Mouse (Mus musculus) heart, embryonic 10.5 days (tissue): Measurements from ENCODE around the gene Zc3h12d. TPM values are rescaled to one million over a fixed set of nuclear protein-coding genes. Genes with fewer than 3 reads are reported as not detected.
A peak's percentile ranks its signal among the peaks of the same experiment; 100 is the strongest.

Source experiments
- DNase-seq: peaks from one replicate; pipeline ENCODE4 v3.0.0-alpha.2; 2017; ENCODE audit warnings: low spot score
- H3K27ac ChIP-seq: fragments of 300-500 bp; sonication (generic); 2 replicates; pipeline ENCODE4 v1.5.1; 2016; ENCODE audit warnings: mild to moderate bottlenecking
- H3K27me3 ChIP-seq: fragments of 300-500 bp; sonication (generic); 2 replicates; pipeline ENCODE4 v1.6.1; 2016; ENCODE audit warnings: mild to moderate bottlenecking; ENCODE audit not compliant: poor library complexity, insufficient read depth, severe bottlenecking
- H3K36me3 ChIP-seq: fragments of 300-500 bp; sonication (generic); 2 replicates; pipeline ENCODE4 v1.6.1; 2016; ENCODE audit warnings: mild to moderate bottlenecking, moderate library complexity
- H3K4me1 ChIP-seq: fragments of 300-500 bp; sonication (generic); 2 replicates; pipeline ENCODE4 v1.6.1; 2016; ENCODE audit warnings: mild to moderate bottlenecking
- H3K4me3 ChIP-seq: fragments of 300-500 bp; sonication (generic); 2 replicates; pipeline ENCODE4 v1.5.1; 2016; ENCODE audit warnings: mild to moderate bottlenecking, moderate library complexity
- H3K9me3 ChIP-seq: fragments of 300-500 bp; sonication (generic); 2 replicates; pipeline ENCODE4 v1.6.1; 2016; ENCODE audit warnings: mild to moderate bottlenecking, moderate library complexity
- WGBS: fragments of 180-500 bp; shearing (Covaris S2); methylation state at CpG from one replicate; pipeline ENCODE4 v1.1.7; 2016; 5-methylcytosine and 5-hydroxymethylcytosine counted together
- polyA plus RNA-seq: library from polyadenylated mRNA; unstranded; fragments of >200 nt; fragmentation: Nextera tagmentation; extraction: Ambion mirVana; gene quantifications from 2 replicates; pipeline ENCODE4 v1.2.1, GENCODE M21; 2016

Gene Zc3h12d
- 0.11 and 0.12 TPM in 2 replicates for polyA plus RNA-seq

DNA sequence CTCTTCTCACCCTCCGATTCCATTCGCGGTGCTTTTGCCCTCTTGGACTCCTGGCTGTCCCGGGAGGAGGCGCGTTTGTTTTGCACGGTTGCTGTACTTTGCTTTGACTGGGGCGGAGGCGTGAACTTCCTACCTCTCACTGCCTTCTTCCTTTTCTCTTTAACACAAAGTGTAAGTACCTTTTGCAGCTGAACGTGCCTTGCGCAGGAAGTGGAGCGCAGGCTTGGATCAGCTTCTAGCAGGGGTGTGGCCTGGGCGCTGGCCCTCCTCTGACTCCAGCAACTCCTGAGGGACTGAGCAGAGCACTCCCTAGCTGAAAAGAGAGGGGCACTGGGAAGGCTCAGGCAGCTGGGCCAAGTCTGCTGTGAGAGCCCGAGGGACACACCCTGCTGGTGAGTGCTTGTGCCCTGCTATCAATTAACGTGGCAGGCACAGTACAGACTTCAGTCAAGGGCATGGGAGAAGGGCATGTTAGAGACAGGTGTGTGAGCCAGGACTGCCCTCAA, at the start of gene Zc3h12d:
Zc3h12d (plus strand) TSS at position 300 of the 506 bp plus-strand sequence.
- peaks cover 10% of the 10 kb centered on the region for H3K4me1 ChIP-seq
- no peaks in the 10 kb centered on the region for H3K9me3 ChIP-seq
- H3K27ac ChIP-seq, result peak within 1 kb of the TSS; percentile 52
- no peaks in the 10 kb centered on the region for H3K36me3 ChIP-seq
- WGBS, result under 1% methylated on average over 15 of the region's 15 CpGs
- no peaks in the 10 kb centered on the region for H3K27me3 ChIP-seq
- peak within 1 kb of the TSS; percentile 55 for H3K4me3 ChIP-seq
- no peak for DNase-seq

DNA sequence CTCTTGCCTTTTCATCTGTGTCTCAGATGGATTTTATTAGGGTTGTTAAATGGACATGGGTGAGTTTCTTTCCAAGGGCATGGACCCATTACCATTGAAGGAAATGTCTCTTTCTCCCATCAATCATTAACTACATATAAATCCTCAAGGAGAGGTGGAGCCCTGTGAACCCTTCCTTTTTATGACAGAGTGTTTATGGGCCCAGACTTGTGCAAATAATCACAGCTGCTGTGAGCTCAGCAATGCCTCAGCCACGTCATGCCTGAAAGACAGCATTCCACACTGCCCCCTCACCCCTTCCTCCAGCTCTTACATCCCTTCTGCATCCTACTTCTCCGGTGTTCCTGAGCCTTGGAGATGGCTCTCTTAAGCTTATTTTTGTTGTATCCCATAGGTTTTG, 45.0 kb upstream of the Zc3h12d start:
- no peak overlapping the region for H3K27ac ChIP-seq
- H3K36me3 ChIP-seq, result peaks cover 19% of the 10 kb centered on the region
- H3K27me3 ChIP-seq, result no peaks in the 10 kb centered on the region
- DNase-seq, result no peak
- H3K9me3 ChIP-seq, result no peaks in the 10 kb centered on the region
- H3K4me3 ChIP-seq, result no peak overlapping the region
- H3K4me1 ChIP-seq, result no peaks in the 10 kb centered on the region
- WGBS, result 45% methylated on average over 2 of the region's 2 CpGs

- peak overlapping the region; percentile 93 for H3K27ac ChIP-seq
- WGBS, result under 1% methylated on average over 10 of the region's 10 CpGs
- H3K4me3 ChIP-seq, result peak overlapping the region; percentile 79
- no peaks in the 10 kb centered on the region for H3K9me3 ChIP-seq
- peaks cover 33% of the 10 kb centered on the region for H3K36me3 ChIP-seq
- DNase-seq, result no peak
- no peaks in the 10 kb centered on the region for H3K27me3 ChIP-seq
- peaks cover 9% of the 10 kb centered on the region for H3K4me1 ChIP-seq
These were observed 40.0 kb upstream of the Zc3h12d start for GRCm38 (mm10) chr10:7792254-7792750.

- under 1% methylated on average over 52 of the region's 52 CpGs for WGBS
- Histone ChIP-seq H3K27me3 (no peaks in the 10 kb centered on the region), H3K4me1 (peaks cover 9% of the 10 kb centered on the region), H3K36me3 (peaks cover 39% of the 10 kb centered on the region), H3K4me3 (peak within 1 kb of the TSS; percentile 79), H3K9me3 (no peaks in the 10 kb centered on the region), H3K27ac (peak within 1 kb of the TSS; percentile 93)
- DNase-seq, result peak; percentile 93
These were observed 39.4 kb upstream of the Zc3h12d start, which contains the start of the genes Ginm1 and Ppil4 for GRCm38 (mm10) chr10:7792751-7793385. Gene Ginm1 (minus strand): TSS chr10:7792824. Gene Ppil4 (plus strand): TSS chr10:7792891.

DNA sequence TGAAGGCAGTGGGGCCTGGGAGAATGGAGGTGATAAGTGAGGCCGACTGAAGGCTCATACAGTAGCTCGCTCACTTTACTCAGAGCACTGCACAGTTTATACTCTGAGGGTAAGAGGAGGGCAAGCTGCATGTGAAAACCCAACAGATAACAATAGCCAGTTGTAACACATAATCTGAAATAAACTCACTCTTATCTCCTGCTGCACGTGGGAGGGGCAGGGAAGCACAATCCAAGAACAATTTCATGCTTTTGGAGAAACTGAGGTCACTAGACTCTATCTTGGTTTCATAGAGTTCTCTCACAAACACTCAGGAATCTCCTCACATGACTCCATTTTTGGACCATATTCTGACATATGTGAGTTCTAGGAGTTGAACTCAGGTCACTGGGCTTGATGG, 31.0 kb upstream of the Zc3h12d start:
- Histone ChIP-seq H3K4me3 (no peak overlapping the region), H3K4me1 (no peaks in the 10 kb centered on the region), H3K9me3 (no peaks in the 10 kb centered on the region), H3K36me3 (peaks cover 94% of the 10 kb centered on the region), H3K27ac (no peak overlapping the region), H3K27me3 (no peaks in the 10 kb centered on the region)
- 82% methylated on average over 3 of the region's 3 CpGs for WGBS
- no peak for DNase-seq

GRCm38 (mm10) chr10:7802519-7803140, 29.6 kb upstream of the Zc3h12d start:
- Histone ChIP-seq H3K4me3 (no peak overlapping the region), H3K36me3 (peaks cover 90% of the 10 kb centered on the region), H3K9me3 (no peaks in the 10 kb centered on the region), H3K27me3 (no peaks in the 10 kb centered on the region), H3K4me1 (no peaks in the 10 kb centered on the region), H3K27ac (no peak overlapping the region)
- no peak for DNase-seq
- WGBS, result 92% methylated on average over 2 of the region's 2 CpGs

DNA sequence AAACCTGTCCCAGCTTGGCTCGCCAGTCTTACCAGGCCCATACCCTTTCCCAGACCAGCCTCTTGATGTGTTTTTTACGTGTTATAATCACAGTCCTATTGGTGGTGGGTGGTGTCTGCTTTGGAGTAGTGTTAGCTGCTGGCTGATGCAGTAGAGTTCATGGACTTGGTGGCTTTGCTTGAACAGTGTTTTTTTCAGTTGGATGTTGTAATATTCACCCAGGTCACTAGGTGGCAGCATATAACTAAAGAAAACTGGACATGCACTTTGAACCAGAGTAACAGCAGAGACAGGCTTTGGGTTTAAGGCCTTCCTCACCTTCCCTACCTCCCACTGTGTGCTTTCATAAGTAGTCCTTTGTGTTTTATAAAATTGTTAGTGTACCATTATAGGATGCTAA, 22.3 kb upstream of the Zc3h12d start:
- H3K27me3 ChIP-seq, result no peaks in the 10 kb centered on the region
- no peaks in the 10 kb centered on the region for H3K9me3 ChIP-seq
- H3K4me3 ChIP-seq, result no peak overlapping the region
- H3K36me3 ChIP-seq, result peaks cover 67% of the 10 kb centered on the region
- no peak overlapping the region for H3K27ac ChIP-seq
- 51% methylated on average over 2 of the region's 2 CpGs for WGBS
- H3K4me1 ChIP-seq, result no peaks in the 10 kb centered on the region
- DNase-seq, result no peak

DNA sequence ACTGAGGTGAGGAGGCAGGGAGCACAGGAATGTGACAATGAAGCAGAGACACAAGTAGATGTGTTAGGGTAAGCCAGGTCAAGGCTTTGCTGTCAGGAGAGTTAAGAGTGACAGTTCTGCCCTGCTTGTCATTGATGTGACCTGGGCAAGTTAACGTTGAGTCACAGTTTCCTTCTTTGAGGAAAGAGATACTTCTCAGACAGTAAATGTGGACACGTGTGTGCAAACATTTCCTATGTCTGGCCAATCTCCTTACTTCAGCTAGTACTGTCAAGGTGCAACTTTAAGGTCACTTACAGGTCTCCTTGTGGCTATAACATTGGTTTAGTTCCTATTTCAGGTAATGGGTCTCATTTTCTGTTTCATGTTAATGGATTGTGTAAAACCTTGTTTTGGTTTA, 15.8 kb upstream of the Zc3h12d start:
- Histone ChIP-seq H3K27ac (no peak overlapping the region), H3K27me3 (no peaks in the 10 kb centered on the region), H3K4me1 (no peaks in the 10 kb centered on the region), H3K9me3 (no peaks in the 10 kb centered on the region), H3K4me3 (no peak overlapping the region), H3K36me3 (peaks cover 59% of the 10 kb centered on the region)
- 57% methylated on average over 2 of the region's 2 CpGs for WGBS
- DNase-seq, result no peak

DNA sequence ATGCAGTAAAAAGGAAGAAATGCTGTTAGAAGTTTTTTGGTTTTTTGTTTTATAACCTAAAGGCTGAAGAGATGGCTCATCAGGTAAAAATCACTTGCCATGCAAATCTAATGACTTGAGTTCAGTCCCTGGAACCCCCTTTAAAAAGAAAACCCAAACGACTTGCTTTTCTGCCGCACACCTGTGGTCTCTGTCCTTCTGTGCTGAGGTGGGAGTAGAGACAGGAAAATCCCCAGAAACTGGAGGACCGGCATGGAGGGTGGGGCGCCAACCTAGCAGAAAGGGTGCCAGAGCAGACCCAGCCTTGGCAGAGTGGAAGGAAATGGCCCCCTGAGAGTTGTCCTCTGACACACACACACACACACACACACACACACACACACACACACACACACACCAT, 13.6 kb upstream of the Zc3h12d start:
- Histone ChIP-seq H3K27me3 (no peaks in the 10 kb centered on the region), H3K4me3 (no peak overlapping the region), H3K27ac (no peak overlapping the region), H3K36me3 (peaks cover 71% of the 10 kb centered on the region), H3K4me1 (no peaks in the 10 kb centered on the region), H3K9me3 (no peaks in the 10 kb centered on the region)
- no peak for DNase-seq
- WGBS, result 93% methylated on average over 4 of the region's 4 CpGs

DNA sequence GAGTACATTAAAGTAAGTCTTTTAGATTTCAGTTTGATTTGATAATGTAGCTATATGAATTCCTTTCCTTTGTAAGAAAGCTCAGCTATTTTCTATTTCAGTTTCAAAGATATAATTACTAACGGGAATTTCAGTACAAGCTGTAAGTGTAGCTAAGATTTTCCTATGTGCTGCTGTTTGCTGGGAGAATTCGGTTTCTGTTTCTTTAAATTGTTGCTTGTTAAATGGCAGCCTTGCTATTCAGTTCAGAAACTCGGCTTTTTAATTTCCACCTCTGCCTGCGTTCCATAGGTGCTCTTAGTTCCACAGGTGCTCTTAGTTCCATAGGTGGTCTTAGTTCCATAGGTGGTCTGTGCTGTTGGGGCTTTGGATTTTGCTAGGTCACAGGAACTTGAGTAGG, 13.1 kb upstream of the Zc3h12d start:
- Histone ChIP-seq H3K9me3 (no peaks in the 10 kb centered on the region), H3K27me3 (no peaks in the 10 kb centered on the region), H3K4me3 (no peak overlapping the region), H3K36me3 (peaks cover 72% of the 10 kb centered on the region), H3K27ac (no peak overlapping the region), H3K4me1 (no peaks in the 10 kb centered on the region)
- 90% methylated on average over 4 of the region's 4 CpGs for WGBS
- no peak for DNase-seq

- no peak for DNase-seq
- Histone ChIP-seq H3K9me3 (no peaks in the 10 kb centered on the region), H3K4me1 (no peaks in the 10 kb centered on the region), H3K27me3 (no peaks in the 10 kb centered on the region), H3K4me3 (no peak overlapping the region), H3K27ac (no peak overlapping the region), H3K36me3 (peaks cover 67% of the 10 kb centered on the region)
- 85% methylated on average over 4 of the region's 4 CpGs for WGBS
These were observed 12.7 kb upstream of the Zc3h12d start for GRCm38 (mm10) chr10:7819603-7820002.

GRCm38 (mm10) chr10:7820171-7820570, 12.1 kb upstream of the Zc3h12d start:
- no peak for DNase-seq
- H3K4me3 ChIP-seq, result no peak overlapping the region
- WGBS, result 92% methylated on average over 5 of the region's 5 CpGs
- H3K36me3 ChIP-seq, result peaks cover 63% of the 10 kb centered on the region
- no peaks in the 10 kb centered on the region for H3K27me3 ChIP-seq
- no peaks in the 10 kb centered on the region for H3K4me1 ChIP-seq
- no peaks in the 10 kb centered on the region for H3K9me3 ChIP-seq
- no peak overlapping the region for H3K27ac ChIP-seq

GRCm38 (mm10) chr10:7821981-7822380, 10.3 kb upstream of the Zc3h12d start:
- DNase-seq, result no peak
- Histone ChIP-seq H3K4me1 (no peaks in the 10 kb centered on the region), H3K27me3 (no peaks in the 10 kb centered on the region), H3K27ac (no peak overlapping the region), H3K4me3 (no peak overlapping the region), H3K9me3 (no peaks in the 10 kb centered on the region), H3K36me3 (peaks cover 48% of the 10 kb centered on the region)
- WGBS, result 93% methylated on average over 12 of the region's 12 CpGs
